Mouse (Mus musculus) MEL-GATA-1-ER (cell line): Measurements from ENCODE around the gene Prkcd.

ENCODE experiments used
- DNase-seq: peaks from one replicate; pipeline ENCODE4 v3.0.0-alpha.2; 2012; ENCODE audit warnings: low read depth; ENCODE audit errors: extremely low read depth

Prkcd gene

DNA sequence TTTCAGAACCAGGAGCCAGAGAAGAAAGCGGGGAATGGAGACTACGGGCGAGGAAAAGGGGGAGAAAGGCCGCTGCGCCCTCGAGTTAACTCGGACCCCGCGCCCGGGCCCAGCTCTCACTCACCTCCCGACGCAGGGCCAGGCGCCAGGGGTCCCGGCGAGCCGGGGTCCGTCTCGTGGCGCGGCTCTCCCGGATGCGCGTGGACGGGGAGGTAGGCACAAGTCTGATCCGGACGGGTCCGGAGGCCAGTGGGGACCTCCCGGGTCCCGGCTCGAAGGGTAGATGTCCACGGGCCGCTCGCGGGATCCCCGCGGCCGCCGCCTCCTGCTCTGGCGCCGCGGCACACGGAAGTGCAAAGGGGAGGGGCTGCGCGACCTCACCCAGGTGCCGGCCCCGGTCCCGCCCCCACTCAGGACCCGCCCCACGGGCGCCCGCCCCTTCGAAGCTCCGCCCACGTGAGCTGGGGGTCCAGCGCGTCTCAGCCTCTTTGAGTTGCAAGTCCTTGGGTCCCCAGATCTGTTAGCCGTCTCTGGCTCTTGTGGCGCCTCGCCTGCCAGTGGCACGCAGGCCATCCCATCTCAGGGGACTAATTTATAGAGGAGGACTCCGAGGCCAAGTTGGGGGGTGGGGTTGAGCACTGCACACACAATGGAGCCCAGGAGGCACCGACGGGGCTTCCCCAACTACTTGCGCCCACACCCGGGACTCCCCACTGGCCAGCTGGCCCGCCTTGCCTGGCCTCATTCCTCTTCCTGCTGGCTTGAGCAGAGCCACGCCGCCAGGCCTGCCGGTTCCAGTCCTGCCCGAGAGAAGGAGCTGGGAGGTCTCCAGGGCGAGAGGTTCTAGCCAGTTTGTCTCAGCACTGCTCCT lies at the start of gene Prkcd:
Gene Prkcd, minus strand, starts transcription at position 355 of the 871 bp plus-strand sequence.
- peak; percentile 47 for DNase-seq

DNA sequence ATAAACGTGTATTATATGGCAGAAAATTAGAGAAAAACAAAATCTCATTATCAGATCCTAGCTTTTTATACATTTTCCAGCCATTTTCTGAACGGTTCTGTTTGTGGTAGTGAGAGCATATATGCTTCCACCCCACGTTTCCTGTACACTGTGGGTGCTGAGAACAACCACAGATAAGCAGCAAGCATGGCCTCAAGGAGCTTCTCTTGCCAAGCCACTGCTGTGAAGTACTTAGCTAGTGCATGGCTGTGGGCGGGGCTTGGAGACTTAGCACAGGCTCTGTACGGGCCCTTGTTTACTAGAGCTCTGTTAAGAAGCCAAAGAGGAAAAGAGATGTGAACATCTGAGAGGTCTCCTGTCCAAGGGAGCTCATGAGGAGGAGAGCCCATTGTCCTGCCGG lies 48.9 kb upstream of the Prkcd start:
- peak; percentile 87 for DNase-seq

DNA sequence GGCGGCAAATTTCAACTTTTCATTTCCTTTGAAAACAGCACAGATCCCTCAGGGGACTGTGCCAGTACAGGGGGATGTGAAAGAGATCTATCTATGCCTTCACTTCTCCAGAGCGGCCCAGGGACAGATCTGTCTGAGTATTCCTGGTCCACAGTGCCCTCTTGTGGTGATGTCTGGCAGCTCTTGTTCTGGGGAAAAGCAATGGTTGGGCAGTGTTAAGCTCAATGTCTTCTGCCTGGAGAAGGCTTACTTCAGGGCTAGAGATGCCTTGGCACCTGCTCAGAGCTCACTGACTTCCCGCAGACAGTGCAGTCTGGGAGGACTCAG lies 45.9 kb upstream of the Prkcd start:
- peak; percentile 68 for DNase-seq

DNA sequence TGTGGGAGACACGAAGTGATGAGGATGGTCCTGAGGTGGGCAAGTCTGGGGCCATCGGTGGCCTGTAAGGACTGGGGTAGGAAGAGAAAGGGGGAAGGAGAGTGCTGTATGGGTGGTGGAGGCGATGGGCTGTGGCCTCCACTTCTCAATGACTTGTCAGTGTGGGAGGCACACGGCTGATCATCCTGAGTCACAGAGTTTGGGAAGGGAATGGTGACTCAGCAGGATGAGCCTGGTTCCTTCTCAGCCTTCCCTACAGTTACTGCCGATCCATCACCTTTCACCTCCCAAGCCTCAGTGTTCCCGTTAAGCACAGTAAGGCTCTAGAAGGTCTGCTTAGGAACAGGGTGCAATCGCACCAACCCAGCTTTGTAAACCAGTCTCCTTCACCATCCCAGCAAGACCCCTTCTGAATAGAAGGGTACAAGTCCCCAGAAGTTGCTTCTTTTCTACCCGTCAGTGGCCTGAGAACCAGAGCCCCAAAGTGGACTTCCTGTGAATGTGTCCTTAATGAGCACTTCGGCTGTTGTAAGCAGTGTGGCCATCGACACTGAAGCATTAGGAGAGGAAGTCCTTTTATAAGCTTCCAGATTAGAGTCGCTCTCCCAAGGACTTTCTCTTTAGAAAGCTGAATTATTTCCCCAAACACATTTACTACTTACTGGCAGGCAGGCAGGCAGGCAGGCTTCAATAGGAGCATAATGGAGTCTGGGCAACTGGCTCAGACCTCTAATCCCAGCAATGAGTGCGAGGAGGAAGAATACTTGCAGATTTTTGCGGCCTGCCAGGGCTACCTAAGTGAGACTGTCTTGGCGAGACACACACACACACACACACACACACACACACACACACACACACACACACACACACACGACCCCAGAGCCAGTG lies 45.3 kb upstream of the Prkcd start:
- no peak for DNase-seq

DNA sequence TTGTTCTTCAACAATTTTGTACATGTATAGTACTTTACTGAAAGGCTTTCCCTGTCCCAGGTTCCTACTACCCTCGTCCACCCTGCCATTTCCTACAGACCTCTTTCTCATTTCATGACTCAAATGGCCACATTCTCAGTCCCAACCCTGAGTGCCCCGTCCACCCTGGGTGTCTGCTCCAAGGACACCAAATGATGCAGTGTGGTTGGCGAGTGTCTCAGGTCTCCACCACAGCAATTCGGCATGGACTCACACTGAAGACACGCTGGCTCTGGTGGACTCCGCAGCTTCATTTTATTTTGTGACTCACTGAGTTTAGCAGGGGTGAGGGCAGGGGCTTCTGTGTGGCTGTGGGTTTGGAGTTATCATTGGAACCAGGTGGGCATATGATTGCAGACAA lies 44.2 kb upstream of the Prkcd start:
- no peak for DNase-seq

DNA sequence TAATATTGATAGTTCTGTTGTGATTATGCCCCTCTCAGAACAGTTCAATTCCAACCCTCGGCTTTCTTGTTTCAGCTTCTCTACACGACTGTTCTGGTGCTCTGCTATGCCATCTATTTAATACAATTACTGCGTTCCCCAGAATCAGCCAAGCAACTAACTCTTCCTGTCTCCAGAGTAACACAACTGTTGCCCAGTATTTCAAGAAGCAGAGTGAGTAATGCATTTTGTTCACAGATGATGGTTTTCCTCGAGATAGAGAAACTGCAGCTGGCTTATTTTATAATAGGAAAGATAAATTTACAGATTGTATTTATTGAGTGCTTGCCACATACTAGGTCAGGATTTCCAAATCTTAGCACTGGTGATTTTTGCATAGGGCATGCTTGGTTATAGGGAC lies 40.6 kb upstream of the Prkcd start:
- no peak for DNase-seq

DNA sequence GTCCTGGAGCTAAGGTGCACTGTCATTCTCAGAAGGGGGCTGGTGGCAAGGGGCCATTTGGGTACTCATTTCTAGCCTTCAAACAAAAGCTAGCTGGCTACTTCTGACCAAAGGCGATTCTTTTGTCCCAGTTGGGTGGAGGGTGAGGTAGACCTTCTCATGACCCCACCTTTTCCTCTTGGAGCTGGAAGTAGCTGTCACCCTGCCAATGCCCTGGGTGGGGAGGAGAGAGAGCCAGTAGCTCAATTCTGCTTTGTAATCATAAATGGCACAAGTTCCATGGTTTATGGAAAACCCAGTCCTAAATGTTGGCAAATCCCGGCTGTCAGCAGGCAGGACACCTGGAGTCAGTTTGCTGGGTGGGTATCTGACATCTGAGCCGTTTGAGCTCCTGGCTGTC lies 40.1 kb upstream of the Prkcd start:
- DNase-seq: no peak

DNA sequence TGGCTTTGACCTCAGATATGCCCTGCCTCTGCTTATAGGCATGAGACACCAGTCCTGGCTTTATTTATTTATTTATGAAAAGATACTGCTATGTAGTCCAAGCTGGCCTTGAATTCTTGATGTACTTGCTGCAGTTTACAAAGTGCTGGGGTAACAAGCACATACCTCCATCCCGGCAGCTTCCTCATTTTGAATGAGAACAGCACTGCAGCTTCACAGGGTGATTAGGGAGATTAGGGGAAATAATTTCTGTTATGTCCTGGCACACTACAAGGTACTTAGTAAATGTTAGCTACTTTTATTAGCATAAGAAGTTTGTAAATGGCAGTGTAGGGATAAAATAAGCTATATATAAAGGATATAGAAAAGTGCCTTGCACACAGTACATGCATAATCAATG lies 29.5 kb upstream of the Prkcd start:
- peak; percentile 84 for DNase-seq

DNA sequence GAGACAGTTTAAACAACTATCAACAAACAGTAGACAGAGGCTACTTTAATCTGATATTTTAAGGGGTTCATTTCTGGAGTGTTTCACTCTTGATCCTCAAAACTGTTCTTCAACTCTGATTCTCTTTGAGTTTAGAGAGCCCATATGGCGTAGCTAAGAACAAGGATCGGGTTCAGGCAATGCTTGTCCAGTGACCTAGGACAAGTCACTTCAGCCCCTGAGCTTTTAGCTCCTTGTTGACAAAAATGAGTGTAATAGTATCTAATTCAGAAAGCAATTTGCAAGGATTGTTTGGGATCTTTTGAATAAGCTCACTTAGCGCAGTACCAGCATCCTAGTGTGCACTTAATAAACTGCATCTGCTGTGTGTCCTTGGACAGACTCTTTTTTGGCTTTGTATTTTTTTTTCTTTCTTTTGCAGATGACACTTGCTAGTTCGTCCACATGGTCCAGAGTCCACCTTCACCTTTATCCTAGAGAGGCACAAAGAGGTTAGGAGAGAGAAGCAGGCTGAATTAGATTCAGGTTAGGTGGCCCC lies 28.8 kb upstream of the Prkcd start:
- DNase-seq: peak; percentile 17

DNA sequence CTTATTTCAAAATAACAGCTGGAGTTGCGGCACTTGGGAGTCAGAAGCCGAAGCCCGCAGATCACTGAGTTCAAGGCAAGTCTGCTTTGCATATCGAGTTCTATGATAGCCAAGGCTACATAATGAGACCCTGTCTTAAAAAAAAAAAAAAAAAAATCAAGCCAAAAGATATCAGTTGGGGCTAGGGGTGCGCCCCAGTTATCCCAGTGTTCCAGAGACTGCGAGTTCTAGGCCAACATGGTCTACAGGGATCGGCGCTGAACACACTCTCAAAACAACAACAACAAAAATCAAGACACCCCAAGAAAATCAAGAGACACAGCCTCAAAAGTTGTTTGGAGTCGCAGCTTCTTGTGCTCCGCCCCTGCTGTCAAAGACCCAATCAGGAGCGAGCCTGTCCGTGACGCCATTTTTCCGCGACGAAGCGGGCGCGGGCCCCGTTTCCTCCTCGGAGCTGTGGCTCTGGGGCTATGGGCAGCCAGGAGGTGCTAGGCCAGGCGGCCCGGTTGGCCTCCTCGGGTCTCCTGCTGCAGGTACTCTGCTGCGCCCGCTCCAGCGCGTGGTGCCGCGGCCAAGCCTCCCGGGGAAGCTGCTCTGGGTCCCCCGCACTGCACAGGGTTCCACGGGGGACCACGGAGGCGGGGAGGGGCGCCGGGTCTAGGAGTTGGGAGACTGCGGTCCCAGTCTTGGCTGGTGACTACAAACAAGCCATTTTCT lies 28.1 kb upstream of the Prkcd start, which contains the start of gene Rft1:
Gene Rft1, plus strand, starts transcription at position 418 of the 717 bp plus-strand sequence.
- peak; percentile 83 for DNase-seq

DNA sequence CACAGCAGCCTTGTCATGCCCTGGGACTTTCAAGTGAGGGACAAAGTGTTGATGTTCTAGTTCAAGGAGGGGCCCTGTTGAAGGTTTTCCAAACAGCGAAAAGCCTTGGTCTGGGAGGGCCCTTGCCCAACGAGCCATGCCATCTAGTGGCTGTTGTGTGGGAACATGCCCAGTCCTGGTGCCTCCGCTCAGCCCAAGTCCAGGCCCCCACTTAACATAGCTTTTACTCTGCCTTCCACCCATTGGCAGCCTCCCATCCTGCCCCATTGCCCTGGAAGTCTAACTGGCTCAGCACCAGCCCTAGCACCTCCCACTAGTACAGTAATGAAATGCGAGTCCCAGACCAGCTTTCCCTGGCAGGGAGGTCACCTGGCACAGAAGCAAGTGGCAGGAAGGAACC lies 25.0 kb upstream of the Prkcd start:
- no peak for DNase-seq

DNA sequence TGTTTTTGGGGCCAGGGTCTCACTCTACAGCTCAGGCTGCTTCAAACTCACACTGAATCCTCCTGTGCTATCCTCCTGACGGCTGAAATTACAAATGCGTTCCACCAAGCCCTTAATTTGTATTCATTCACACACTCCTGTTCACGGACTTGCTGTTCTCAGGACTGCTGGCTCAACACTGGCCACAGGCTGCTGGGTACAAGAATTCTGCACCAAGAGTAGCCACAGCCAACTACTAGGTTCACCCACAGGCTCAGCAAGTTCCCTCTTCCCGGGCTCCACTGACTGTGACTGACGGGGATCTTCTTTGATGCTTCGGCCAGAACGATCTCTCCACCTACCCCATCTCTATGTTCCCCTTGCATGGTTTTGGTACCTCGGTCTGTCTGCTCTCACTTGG lies 23.7 kb upstream of the Prkcd start:
- DNase-seq: no peak

DNA sequence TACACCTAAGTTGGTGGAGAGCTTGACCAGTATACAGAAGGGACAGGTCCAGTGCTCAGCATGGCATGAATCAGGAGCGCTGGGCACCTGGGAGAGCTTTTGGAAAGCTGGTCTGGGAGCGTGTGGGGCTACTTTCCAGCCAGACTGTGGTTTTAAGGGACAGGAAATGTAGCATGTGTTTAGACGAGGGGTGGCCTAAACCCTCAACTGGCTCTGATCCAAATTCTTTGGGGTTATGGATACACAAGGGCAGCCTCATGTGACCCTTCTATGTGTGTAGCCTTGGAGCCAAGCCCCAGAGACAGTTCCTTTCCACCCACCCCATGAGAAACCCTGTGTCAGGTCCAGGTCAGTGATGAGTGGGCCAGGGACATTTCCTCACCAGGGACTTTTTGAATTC lies 22.5 kb upstream of the Prkcd start:
- DNase-seq: no peak

DNA sequence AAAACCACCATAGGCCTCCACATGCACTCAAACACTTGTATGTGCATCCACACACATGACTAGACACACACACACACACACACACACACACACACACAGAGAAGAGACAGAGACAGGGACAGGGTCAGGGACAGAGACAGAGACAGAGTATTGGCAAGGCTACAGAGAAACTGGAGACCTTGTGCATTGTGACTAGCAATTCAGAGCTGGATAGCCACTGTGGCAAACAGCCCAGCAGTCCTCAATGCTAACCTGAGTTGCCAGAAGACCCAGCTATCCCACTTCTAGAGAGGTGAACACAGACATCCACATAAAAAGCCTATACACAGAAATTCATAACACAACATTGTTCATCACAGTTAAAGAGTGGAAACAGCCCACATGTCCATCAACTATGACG lies 20.5 kb upstream of the Prkcd start:
- DNase-seq: no peak

DNA sequence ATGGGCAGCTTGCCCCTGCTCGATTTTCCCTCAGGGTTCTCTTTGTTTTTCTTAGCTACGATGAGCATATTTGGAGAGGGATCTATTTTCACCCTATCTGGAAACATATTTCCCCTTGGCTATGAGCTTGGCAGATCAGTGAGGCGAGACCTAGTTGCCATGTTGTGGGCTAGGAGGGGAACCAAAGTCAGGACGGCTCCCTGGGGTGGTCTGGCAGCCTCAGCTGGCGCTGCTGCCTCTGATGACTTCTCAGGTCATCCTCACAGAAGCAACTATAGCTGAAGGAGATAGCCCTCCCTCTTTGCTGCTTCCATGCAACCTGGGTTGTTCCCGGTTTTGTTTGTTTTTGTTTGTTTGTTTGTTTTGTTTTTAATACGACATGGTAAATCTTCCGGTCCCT lies 19.1 kb upstream of the Prkcd start:
- no peak for DNase-seq

DNA sequence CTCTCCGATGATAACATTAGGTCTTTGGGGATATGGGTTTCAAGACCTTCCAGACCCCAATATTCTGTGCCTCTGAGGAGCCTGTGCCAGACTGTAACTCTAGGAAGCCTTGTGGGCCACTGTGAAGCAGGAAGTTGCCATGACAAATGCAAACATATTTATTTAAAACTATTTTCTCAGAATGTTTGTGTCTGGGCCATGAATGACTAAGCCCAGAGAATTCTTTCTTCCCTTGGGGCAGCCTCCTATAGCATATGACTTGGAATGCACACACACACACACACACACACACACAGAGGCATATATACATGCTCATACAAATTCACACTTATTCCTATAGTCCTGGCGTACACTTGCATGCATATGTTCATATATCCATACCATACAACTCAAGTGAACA lies 18.0 kb upstream of the Prkcd start:
- no peak for DNase-seq

DNA sequence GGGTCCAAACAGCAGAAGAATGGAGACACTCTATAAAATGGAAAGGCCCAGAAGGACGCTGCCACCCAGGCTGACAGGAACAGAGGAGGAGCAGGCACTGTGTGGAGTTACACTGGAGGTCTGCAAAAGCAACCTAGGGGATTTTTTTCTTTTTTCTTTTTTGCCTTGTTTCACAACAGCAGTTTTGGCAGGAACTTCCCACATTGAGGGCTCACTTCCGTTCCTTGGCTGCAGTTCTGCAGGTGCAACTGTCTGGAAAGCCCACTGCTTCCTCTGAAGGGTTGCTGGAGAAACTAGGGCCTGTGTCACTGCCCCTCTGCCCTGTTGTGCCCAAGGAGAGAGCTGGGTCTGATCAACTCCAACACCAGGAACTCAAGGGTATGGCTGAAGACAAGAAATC lies 15.7 kb upstream of the Prkcd start:
- no peak for DNase-seq

DNA sequence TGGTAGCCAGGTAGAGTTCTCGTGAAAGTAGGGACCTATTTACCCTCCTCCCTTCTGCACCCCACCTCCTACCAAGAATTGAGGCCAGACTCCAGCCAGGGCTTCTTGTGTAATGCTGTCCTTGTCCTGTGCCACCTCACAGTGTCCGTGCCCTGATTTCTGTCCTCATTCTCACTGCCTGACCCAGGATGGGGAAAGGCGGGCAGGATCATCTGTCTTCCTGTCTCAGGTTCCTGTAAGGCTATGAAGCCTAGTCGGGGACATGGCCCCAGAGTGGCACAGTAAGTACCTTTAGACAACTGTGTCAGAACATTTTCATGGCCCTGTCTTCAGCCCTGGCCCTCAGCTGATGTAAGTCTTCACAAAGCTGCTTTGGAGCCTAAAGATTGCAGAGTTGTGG lies 12.7 kb upstream of the Prkcd start:
- no peak for DNase-seq

DNA sequence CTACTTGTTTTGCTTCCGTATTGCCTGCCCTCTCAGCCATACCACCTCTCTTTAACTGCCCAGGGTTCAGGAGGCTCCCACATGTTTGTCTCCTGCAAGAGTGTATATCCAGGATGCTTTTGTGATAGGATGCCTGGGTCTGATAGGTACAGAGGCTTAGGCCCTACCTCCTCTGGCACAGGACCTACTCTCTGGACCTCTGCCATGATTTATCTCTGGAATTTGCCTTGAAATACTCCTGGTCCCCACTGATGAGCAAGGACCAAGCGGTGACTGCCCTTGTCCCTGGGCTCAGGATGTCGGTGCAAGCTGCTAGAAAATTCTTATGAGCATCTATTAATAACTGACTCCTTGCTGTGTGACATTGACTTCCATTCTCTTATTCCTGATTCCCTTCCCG lies 12.0 kb upstream of the Prkcd start:
- no peak for DNase-seq

DNA sequence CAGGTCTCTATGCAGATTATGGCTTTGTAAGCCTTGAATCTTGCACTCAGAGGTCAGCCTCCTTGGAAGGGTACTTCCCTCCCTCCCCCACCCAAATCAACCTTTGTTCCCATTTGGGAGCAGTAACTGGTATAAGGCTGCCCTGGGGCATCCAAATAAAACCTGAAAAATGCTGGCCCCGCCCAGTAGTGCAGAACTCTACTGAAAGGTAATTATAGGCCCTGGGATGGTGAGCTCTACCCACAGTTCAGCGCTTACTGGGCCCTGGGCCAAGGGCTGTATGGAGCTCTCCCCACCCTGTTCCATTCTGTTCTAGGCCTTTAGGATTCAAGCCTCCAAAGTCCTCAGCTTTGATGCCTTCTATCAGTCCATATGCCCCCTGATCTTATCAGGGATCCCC lies 11.1 kb upstream of the Prkcd start:
- no peak for DNase-seq

DNA sequence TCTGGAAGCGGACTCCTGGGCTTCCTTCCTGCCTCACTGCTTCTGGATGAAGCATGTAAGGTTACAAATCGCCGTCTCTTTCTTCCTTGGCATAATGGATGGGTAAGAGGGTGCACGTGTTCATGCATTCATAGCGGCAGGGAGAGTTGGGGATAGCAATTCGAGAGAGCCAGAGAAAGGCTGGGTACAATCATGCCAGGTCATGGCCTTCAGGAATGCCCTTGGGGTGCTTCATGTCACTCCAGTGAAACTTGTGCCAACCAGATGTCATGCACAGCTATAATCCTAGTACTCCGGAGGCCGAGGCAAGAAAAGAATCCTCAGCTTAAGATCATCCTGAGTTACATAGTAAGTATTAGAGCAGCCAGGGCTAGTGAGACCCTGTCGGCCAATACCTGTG lies 10.5 kb upstream of the Prkcd start:
- no peak for DNase-seq
